Mouse (Mus musculus): Measurements from ENCODE around the gene Etl4.

- TF ChIP-seq CTCF (IDR thresholded peaks at IDR 0.05; ENCODE audit: low read depth, low read length) = no peak
- no peak for TF ChIP-seq POLR2A (IDR thresholded peaks at IDR 0.05; ENCODE audit: insufficient read depth, low read length)
These were observed 258.6 kb downstream of the Etl4 start for GRCm38 (mm10) chr2:20168156-20168555.
